Mouse (Mus musculus) adrenal gland, adult (tissue): ENCODE results near the gene Mical3.
A peak's percentile ranks its signal among the peaks of the same experiment; 100 is the strongest.

Experiments used
- DNase-seq, 2 experiments: peaks; one replicate each; pipeline ENCODE4 v3.0.0; 2022 to 2023; ENCODE audit warnings: low spot score in 1 of 2; ENCODE audit not compliant: inconsistent age in 2 of 2

Gene Mical3

DNA sequence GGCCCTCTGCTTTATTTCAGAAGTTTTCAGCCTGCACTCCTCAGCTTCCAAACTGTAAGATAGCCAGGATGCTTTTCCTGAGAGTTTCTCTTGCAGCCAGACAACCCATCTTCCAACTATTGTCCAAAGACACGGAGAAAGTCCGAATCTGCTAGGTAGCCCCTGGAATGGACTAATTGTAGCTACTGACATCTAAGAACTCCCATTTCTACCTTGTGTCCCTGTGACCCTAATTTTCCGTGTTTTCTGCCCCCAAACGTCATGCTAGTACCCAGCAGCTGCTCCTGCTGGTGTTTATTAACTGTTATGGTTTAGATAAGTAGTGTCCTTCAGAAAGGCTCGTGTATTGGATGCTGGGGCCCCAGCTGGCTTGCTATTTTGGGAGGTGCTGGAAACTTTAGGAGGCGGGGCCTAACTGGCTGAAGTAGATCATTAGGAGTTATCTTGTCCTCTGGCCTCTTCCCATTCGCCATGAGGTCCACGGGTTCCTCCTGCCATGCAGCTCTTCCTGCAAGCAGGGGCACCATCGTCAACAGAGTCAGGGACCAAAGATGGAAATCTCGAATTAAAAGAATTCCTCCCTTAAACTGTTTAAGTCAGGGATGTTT, 19.2 kb downstream of the Mical3 start:
- DNase-seq, result peak in 1 of 2 experiments; percentile 64

DNA sequence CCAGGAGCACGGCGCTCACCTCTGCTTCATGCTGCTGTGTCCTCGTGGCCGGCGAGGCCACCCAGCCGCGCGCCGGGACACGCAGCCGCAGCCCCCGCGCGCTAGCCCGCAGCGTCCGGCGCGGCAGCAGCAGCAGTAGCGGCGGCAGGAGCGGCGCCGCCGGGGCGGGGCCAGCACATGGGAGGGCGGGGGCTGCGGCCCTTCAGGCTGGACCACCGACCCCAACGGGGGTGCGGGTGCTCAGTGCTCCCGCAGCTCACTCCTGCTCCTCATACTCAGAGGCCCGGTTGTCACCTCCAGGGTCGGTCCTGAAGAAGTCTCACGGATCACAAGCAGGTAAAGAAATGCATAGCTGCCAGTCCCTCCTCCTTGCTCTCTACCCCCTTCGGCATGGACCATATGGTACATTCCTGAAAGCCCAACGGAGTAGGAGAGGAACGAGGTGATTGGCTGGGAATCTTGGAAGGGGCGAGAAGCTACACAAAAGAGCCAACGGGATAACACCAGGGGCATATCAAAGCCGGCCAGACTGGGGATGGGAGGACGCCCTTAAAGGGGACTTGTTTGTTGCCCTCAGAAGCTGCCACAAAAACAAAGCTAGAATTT, 20.7 kb downstream of the Mical3 start:
- peak; percentile 93 to 98 for DNase-seq

DNA sequence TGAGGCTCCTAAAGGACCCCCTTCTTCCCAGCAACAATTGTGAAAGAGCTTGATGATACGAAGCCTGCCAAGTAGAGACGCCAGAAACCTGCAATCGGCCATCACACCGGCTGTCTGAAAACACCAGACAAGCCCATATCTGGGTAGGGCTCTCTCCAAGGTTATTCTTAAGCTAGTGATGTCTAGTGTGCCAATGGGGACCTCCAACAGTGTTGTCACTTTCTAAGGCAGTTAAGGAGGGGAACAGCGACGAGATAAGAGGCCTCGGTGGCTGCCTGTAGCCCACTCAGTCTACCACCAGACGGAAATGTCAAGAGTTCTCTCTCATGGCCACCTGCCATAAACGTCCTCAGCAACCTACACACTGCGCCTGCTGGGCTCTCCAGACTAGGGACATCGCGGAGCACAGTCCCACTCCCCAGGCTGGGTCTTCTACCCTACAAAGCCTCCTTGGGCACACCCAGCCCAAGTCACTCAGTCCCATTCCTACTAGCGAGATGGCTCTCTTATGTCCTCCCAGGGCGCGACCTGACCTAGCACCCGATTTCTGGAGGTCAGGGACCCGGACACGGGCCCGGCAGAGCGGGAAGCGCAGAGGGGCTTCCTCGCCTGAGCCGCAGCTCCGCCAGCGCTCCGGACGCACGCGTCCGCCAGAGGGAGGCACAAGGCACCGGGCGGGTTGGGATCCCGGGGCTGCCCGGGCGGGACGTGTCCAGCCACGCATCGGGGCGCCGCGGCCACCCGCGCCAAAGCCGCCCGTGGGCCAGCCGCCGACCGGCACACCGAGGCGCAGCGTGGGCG, 21.4 kb downstream of the Mical3 start:
- peak in 1 of 2 experiments; percentile 83 for DNase-seq

DNA sequence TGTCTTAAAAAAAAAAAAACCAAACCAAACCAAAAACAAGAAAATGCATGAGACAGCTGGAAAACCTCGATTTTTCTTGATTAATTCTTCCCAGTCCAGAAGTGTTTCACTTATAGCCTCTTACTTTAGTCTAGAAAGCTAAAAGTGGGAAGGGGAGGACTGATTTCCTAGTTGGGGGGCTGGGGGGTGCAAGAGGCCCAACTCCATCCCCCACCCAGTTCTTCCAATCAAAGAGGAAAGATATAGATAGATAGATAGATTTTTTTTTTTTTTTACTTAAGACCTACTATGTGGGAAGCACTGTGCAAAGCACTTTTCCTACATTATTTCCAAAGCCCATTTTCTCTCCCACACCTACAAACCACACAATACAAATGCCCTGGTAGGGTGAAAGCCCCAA, 22.7 kb downstream of the Mical3 start:
- DNase-seq, result no peak

DNA sequence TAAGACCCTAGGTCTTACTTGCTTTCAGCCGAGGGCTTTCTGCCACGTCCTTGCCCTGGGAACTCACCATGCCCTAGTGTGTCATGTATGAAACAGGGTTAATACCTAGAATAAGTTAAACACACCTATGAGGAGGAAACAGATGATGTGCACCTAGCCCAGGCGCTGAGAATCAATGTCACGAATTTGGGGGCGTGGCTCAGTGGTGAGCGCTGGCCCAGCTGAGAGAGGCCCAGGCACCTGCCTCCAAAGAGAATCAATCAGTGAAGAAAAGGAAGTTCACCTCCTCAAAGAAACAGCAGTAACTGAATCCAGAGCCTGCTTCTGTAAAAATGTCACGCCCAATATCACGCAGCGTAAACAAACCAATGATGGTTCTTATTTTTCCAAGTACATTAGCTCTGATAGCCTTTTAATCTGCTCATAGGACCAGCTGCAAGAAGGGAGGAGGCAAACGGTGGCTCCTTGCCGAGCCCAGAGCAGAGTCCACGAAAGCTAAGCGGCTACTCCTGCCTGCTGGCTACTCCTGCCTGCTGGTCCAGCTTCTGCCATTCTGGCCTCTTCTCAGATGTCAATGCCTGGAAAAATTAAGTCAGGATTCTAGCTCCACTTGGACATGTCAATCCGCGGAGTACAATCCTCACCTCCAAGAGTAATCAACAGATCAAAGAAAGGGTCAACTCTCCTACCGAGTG, 23.9 kb downstream of the Mical3 start:
- no peak for DNase-seq

DNA sequence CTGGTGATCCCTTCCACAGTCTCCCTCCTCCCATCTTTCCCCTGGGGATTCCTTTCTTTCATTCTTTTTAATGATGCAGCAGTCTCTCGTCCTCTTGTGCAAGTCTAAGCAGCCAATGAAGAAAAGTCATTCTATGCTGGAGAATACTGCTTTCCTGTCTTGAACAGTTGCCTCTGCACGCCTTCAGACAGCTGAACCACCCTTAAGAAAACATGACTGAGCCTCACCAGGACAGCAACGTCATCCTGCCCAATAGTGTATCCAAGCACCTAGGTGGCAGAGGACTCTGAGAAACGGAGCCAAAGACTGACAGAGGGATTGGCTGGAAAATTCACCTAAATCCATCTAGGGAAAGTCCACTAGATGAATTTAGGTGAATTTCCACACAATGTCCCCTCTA, 25.1 kb downstream of the Mical3 start:
- DNase-seq, result no peak

DNA sequence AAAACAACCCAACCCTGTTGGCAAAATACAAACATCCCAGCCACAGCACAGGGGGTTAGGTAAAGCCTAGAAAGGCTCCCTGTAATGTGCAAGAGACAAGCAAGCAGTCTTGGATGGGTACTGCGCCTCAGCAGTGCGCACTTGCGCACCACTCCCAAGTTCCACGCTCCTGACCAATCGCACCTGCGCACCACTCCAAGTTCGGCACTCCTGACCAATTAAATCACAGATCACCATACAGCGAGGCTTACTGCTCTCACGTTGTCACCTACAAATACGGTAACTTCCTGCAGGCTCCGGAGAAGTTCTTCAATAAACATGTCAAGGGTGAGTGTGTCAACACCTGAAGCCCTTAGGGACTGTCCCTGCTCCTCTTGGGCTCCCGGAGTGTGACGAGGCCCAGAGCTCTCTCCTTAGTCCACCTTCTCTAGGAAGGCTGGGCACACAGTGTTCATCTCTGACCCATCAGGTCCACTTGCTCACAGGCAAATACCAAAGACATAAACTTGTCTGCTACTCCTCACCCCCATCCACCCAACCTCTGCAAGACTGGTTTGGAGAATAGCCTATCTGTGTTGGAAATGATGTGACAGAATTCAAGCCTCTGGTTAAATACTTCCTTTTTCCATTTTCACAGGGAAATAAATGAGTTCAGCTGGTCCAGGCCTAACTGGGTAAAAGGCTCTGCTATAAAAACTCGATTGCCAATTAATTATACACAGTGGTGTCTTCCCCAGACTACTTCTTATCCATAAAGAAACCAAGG, 27.2 kb downstream of the Mical3 start:
- DNase-seq, result peak in 1 of 2 experiments; percentile 47

DNA sequence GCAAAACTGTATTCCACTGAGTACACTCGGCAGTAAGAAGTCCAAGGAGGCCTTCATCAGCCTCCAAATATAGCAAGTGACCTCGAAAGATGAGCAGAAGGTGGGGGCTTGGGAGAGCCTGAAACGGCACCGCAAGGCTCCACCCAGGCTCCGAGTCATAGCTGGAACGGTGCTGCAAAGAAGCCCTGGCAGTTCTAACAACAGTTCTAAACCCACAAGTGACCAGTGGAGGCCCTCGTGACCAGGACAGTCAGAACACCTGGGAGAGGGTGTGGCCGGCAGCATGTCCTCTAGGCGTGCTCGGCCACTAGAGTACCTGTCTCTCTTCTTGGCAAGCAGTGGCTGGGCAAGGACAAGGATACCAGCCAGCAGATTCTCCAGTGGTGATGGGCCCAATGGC, 27.9 kb downstream of the Mical3 start:
- peak; percentile 71 to 84 for DNase-seq

DNA sequence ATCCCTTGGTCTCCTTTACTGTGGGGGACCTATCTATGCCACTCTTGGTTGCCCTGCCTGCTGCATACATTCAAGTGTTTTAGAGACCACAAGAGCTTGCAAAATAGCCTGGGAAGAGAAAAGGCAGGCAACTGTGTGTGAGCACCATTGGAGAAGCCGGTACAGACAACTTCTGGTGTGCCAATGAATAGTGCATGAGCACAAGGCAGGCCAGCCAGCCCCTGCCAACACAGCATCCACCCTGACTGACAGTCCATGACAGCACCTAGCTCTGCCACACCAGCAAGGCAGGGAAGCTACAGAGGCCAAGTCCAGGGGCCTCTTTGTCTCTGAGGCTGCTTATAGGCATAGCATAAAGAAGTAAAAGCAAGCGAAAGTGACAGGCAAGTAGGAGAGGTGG, 28.7 kb downstream of the Mical3 start:
- peak in 1 of 2 experiments; percentile 47 for DNase-seq

DNA sequence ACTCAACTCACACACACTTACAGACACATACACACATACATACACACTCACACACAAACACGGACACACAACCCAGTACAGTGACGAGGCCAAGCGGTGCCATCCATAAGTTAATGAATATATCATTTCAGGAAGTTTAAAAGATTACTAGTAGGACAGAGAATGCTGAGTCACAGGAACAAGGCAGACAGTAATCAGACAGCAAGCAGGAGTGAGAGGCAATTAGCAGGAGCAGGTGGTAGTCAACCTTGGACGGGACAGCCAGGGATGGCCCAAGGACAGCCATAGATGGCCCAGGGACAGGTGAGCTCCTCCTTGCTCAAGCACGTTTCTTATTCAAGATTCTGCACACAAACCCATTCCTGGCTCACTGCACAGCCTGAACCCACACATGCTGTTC, 29.6 kb downstream of the Mical3 start:
- no peak for DNase-seq

DNA sequence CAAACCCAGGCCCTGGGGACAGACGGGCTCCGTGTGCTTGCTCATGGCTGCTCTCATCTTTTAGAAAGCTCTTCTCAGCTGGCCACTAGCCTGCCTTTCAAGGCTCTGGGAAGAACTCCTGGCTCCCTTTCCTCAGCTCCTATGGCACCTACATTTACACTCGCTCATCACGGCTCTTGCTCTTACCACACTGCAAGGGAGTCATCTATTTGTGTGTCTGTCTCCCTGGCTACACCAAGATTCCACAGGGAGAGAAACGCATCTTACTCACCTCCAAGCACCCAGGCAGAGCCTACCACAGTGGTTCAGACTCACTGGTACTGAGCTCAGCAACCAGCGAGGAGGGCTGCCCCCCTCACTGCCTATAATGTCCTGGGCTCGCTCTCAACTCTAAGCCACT, 31.0 kb downstream of the Mical3 start:
- no peak for DNase-seq

DNA sequence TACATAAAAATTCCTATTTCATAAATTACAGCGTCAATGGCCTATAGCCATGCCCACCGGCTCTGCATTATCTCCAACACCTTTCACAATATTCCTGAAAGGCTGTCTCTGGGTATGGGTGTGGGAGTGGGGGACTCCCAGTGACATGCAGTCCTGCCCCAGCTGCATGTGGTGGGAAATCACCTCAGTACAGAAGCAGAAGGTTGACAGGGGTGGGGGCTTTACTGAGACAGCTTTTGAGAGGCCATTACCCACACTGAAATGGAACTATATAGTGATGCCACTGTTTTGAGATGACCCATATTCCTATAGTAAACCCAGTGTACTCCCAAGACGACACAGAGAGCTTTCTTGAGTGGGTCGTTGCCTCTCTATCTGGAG, 31.6 kb downstream of the Mical3 start:
- DNase-seq, result no peak

DNA sequence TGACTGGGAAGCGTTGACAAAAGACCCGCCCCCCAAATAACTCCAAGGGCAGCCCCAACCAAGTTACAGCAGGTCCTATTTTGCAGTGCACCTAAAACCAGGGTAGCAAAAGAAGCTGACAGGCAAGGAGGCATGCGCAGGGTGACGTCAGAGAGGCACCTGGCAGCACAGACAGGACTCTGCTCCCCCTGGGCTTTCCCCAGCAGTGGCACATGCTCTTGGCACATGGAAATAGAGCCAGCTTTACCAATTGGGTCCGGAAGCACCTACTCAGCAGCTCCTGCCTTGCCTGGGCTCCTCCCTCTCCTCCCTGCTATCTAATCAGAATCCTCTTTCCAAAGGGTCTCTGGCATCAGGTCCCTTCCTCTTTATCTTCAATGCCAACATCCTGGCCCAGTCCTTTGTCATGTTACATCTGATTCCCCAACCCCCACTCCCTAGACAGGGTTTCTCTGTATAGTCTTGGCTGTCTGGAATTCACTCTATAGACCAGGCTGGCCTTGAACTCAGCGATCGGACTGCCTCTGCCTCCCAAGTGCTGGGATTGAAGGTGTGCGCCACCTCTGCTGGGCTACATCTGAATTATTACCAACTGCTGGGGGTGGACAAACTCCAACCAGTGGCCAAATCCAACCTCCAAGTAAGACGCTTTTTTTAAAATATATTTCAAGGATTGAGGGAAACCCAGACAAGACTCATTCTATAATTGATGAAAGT, 32.1 kb downstream of the Mical3 start:
- peak in 1 of 2 experiments; percentile 54 for DNase-seq

DNA sequence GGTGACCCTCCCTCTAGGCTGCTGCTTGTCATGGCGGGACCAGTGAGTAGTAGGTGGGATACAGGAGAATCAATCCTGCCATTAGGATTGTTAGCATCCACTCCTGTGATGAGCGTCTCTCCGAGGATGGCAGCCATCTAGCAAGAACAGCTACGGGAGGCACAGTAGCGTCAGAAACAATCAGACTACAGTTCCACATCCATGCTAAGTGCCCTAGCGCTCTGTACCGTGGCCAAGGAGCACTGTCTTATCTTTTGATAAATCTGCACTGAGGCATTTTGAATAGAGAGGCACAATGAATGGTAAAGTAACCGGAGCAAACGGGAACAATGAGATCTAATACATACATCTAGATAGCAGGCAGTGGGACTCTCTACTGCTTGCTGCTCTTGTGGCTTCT, 32.7 kb downstream of the Mical3 start:
- no peak for DNase-seq

DNA sequence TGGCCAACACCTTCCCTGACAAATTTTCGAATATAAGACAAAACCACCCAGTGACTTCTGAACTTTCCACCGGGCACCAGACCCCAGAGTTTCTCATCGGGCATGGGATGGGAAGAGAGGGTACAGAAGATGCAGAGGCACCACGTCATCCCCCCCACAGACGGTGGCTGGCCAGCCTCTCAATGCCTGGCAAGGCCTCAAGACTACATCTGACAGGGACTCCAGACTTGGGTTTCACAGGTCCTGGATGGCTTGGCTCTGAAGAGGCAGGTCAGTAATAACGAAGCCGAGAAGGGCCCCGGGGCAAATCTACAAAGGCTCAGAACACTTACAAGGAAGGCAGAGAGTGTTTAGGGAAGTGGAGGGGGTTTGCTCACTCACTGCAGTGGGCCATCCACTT, 33.9 kb downstream of the Mical3 start:
- DNase-seq, result no peak

DNA sequence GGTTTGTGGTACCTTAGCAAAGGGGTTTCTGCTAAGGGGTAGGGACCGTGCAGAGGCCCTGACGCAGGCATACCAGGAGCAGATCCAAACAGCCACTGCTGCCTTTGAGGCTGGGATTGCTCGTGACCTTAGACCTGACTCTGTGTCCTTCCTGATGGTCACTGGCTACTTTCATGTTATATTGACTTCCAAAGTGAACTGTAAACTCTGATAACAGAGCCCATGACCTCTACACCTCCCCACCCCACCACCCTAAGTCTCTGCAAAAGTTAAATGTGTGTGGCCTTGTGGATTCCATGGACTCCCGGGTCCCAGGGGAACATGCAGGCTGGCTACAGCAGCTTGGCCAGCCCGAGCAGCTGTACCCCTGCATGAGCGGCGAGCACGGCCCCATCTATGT, 34.4 kb downstream of the Mical3 start:
- DNase-seq, result no peak

DNA sequence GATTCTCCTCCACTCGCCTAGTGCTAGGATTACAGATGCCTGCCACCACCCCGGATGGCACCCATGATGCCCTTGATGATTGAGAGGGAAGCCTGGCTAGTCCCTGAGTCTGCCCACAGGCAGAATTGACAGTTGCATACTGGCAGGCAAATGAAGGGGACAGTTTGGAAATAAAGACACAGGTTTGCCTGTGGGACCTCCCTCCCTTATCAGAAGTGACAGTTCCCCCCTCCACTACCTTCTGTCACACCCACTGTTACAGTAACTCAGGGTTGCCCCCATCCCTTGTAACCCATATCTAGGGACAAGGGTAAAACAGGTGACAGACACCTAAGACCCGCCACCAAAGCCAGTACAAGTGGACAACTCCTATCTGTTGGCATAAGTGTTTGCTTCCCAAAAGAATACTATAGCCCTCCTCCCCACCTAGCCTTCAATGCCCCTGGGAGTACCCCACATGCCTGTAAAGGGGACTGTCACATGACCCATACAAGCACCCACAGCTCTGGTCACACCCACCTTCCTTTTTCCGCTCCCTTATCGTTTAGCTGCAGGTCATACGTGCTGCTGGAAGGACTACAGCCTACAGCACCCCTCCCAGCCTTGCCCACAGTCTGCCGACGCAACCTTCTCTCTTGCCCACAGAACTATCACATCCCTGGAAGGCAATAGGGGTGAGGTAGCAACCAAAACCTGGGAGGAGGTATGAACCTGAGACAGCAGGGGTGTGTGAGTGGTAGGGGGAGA, 37.0 kb downstream of the Mical3 start:
- DNase-seq, result no peak

DNA sequence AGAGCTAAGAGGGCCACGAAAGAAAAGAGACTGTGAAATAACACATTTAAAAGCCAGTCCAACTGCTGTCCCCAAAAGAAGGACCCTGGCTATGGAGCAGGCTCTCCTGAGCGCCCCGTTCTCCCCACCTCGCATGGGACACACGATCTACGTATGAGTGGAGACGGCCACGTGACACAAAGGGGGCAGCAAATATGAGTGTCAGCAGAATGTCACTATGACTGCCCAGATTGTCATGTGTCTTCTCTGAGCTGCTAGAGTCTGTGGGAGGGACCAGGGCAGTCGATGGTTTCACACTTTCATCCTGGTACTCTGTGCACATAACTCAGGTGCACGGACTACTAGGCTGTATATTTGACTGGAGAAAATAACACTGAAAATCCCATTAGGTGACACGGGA, 40.0 kb downstream of the Mical3 start:
- DNase-seq, result no peak

DNA sequence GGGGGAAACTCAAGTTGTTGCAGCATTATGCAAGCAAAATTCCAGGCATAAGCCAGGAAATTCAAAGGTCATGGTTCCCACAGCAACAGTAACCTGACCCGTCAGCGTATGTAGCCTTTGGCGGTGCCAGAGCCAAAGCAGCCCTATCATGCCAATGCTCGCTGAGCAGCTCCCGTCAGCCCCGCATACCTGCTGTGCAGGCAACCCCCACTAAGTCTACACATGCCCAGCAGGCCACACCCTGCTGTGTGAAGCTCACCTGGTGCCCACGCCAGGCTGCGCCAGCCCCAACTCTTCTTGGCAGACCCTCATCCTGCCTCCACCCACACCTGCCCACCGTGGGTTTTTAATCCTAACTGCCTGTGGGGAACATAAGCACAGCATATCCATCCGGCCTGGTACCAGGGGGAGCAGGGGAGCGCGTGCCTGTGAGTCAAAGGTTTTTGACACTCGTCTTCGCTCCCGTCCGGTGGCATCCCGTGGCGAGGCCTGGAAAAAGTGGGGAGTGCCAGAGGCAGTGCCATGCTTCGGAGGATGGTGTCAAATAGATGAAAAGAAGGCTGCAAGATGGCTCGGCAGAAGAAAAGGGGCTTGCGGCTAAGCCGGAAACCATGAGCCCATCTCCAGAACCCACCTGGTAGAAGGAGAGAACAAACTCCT, 43.1 kb downstream of the Mical3 start:
- peak; percentile 68 to 83 for DNase-seq
